28 mouse cellular contexts compared by ENCODE assay signal in the genomic region with DNA sequence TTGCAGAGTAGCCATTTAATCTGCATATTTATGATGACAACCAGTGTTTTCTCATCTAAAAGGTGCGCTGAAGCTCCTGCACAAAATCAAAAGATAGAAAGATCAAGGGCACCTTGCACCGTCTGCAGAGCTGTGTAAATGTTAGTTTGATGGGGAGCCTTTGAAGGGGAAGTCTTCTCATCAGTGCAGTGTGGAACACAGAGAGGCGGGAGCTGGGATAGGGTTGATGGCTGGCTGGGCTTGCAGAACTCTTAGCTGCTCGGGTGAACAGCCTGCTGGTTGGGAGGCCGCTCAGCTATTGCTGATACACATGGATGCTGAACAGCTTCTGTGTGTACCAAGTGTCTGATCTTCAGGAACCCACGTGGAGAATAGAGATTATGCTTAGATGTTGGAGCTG. TPM values are rescaled to one million over a fixed set of nuclear protein-coding genes. Genes with fewer than 3 reads are reported as not detected.
A peak's percentile ranks its signal among the peaks of the same experiment; 100 is the strongest.
DNase-seq lines count a peak whose midpoint lies in the region; ATAC-seq and TF ChIP-seq lines count a peak whose summit lies in the region.
"Had no signal": no experiment of that assay in that cellular context is flagged by ENCODE, and none has a peak within 500 bp of the region (broad histone marks: within the 10 kb centered on the region; RNA-seq: fewer than 3 reads in every experiment).

No protein-coding gene starts in this region.

- 64% methylated on average over 6 of the region's 6 CpGs for WGBS in heart, embryonic 11.5 days (ENCODE audit: insufficient replicate concordance)
- WGBS in midbrain, embryonic 15.5 days: 71% methylated on average over 6 of the region's 6 CpGs
- WGBS in midbrain, embryonic 14.5 days: 70% methylated on average over 6 of the region's 6 CpGs

- peak; percentile 79 for DNase-seq in heart, adult 11 months
- no peak for DNase-seq in midbrain, embryonic 14.5 days
- DNase-seq in brain, embryonic 14.5 days (ENCODE audit: low read depth): peak; percentile 51
- DNase-seq: adrenal gland, adult 8-10 months; adrenal gland, postnatal 14 days; adrenal gland, postnatal 36 days; B cell, adult 2 months; cerebellum, adult 11 months; cerebellum, adult 18-20 months; cerebellum, adult 8-10 months; cerebellum, adult 9-11 months; cerebellum, postnatal 14 days; cerebellum, postnatal 36 days; embryo, embryonic 11 days had no signal

- no peaks in the 10 kb centered on the region for H3K4me1 ChIP-seq in heart, embryonic 11.5 days (ENCODE audit: control insufficient read depth, insufficient read depth, low read length)
- H3K4me1 ChIP-seq in midbrain, embryonic 15.5 days: no peaks in the 10 kb centered on the region
- H3K4me1 ChIP-seq in midbrain, embryonic 14.5 days (ENCODE audit: control insufficient read depth, insufficient read depth, low read length): no peaks in the 10 kb centered on the region
- H3K4me1 ChIP-seq: embryonic facial prominence, embryonic 13.5 days; embryonic facial prominence, embryonic 15.5 days had no signal

- H3K9ac ChIP-seq in heart, embryonic 11.5 days (ENCODE audit: low read depth, low read length): no peak overlapping the region
- no peak overlapping the region for H3K9ac ChIP-seq in midbrain, embryonic 15.5 days
- no peak overlapping the region for H3K9ac ChIP-seq in midbrain, embryonic 14.5 days (replicated peaks; ENCODE audit: low read length)
- H3K9ac ChIP-seq: embryonic facial prominence, embryonic 13.5 days; embryonic facial prominence, embryonic 15.5 days; forebrain, embryonic 12.5 days had no signal

- no peak overlapping the region for H3K4me3 ChIP-seq in heart, embryonic 11.5 days (ENCODE audit: low read depth, low read length)
- no peak overlapping the region for H3K4me3 ChIP-seq in midbrain, embryonic 15.5 days
- H3K4me3 ChIP-seq in midbrain, embryonic 14.5 days (replicated peaks; ENCODE audit: low read depth, low read length): no peak overlapping the region
- H3K4me3 ChIP-seq: embryonic facial prominence, embryonic 13.5 days; embryonic facial prominence, embryonic 15.5 days; erythroblast, embryonic 14.5 days; forebrain, embryonic 10.5 days; forebrain, embryonic 12.5 days had no signal

- H3K9me3 ChIP-seq in heart, embryonic 11.5 days (replicated peaks; ENCODE audit: control insufficient read depth, low read length): no peaks in the 10 kb centered on the region
- H3K9me3 ChIP-seq in midbrain, embryonic 15.5 days: no peaks in the 10 kb centered on the region
- H3K9me3 ChIP-seq in midbrain, embryonic 14.5 days (ENCODE audit: control insufficient read depth, low read length): no peaks in the 10 kb centered on the region
- H3K9me3 ChIP-seq: embryonic facial prominence, embryonic 13.5 days; embryonic facial prominence, embryonic 15.5 days; forebrain, embryonic 10.5 days; forebrain, embryonic 12.5 days; G1E had no signal

- no peak for ATAC-seq in heart, embryonic 11.5 days (replicated peaks; ENCODE audit: insufficient number of reproducible peaks, low FRiP score, low TSS enrichment)
- peak; percentile 76; the same call in 1 of the 2 replicates for ATAC-seq in midbrain, embryonic 15.5 days (replicated peaks)
- no peak for ATAC-seq in midbrain, embryonic 14.5 days (ENCODE audit: low FRiP score, low TSS enrichment)
- ATAC-seq: activated CD4-positive, CD25-positive, alpha-beta regulatory T cell, adult 4 months; CD4-positive, CD25-positive, alpha-beta regulatory T cell, adult 4 months; forebrain, embryonic 14.5 days; forebrain, embryonic 16.5 days; Patski had no signal

- TF ChIP-seq POLR2A in brain, embryonic 14.5 days (IDR thresholded peaks at IDR 0.05; ENCODE audit: borderline replicate concordance, extremely low read depth, insufficient read depth, insufficient read length, poor library complexity, severe bottlenecking): no peak

- no peak overlapping the region for H3K4me2 ChIP-seq in heart, embryonic 11.5 days
- H3K4me2 ChIP-seq in midbrain, embryonic 15.5 days: no peak overlapping the region
- H3K4me2 ChIP-seq in midbrain, embryonic 14.5 days (ENCODE audit: low read length): no peak overlapping the region
- H3K4me2 ChIP-seq: embryonic facial prominence, embryonic 13.5 days; embryonic facial prominence, embryonic 15.5 days; forebrain, embryonic 12.5 days had no signal

- H3K36me3 ChIP-seq in heart, embryonic 11.5 days (ENCODE audit: control insufficient read depth, insufficient read depth, low read length): no peaks in the 10 kb centered on the region
- H3K36me3 ChIP-seq in midbrain, embryonic 15.5 days (replicated peaks): no peaks in the 10 kb centered on the region
- H3K36me3 ChIP-seq in midbrain, embryonic 14.5 days (ENCODE audit: control insufficient read depth, insufficient read depth, low read length): no peaks in the 10 kb centered on the region
- H3K36me3 ChIP-seq: embryonic facial prominence, embryonic 13.5 days; embryonic facial prominence, embryonic 15.5 days; forebrain, embryonic 10.5 days; forebrain, embryonic 12.5 days; G1E had no signal

- TF ChIP-seq CTCF in brain, embryonic 14.5 days (IDR thresholded peaks at IDR 0.05; ENCODE audit: borderline replicate concordance, extremely low read depth, insufficient read depth, insufficient read length): no peak

- no peaks in the 10 kb centered on the region for H3K27me3 ChIP-seq in heart, embryonic 11.5 days (ENCODE audit: control insufficient read depth, insufficient read depth, low read length)
- H3K27me3 ChIP-seq in midbrain, embryonic 15.5 days (replicated peaks): no peaks in the 10 kb centered on the region
- no peaks in the 10 kb centered on the region for H3K27me3 ChIP-seq in midbrain, embryonic 14.5 days (ENCODE audit: control insufficient read depth, insufficient read depth, low read length)
- H3K27me3 ChIP-seq: CH12.LX; embryonic facial prominence, embryonic 13.5 days; embryonic facial prominence, embryonic 15.5 days; forebrain, embryonic 12.5 days; Patski had no signal

- no peak overlapping the region for H3K27ac ChIP-seq in heart, embryonic 11.5 days (ENCODE audit: low read depth, low read length)
- no peak overlapping the region for H3K27ac ChIP-seq in midbrain, embryonic 15.5 days
- no peak overlapping the region for H3K27ac ChIP-seq in midbrain, embryonic 14.5 days (replicated peaks; ENCODE audit: low read depth, low read length)
- H3K27ac ChIP-seq: embryonic facial prominence, embryonic 13.5 days; embryonic facial prominence, embryonic 15.5 days; forebrain, embryonic 10.5 days; forebrain, embryonic 12.5 days had no signal

RNA-seq across cellular contexts. Expression of a gene that starts 53.9 kb away (rescaled TPM):
- 2.9 and 3.8 TPM in 2 replicates for polyA plus RNA-seq in heart, embryonic 11.5 days (2014; fragmentation: Nextera tagmentation; extraction: Ambion mirVana)
- 6.5 and 8.7 TPM in 2 replicates for polyA plus RNA-seq in midbrain, embryonic 15.5 days (2015; fragmentation: Nextera tagmentation; extraction: Ambion mirVana)
- 4.8 and 6.1 TPM in 2 replicates for polyA plus RNA-seq in midbrain, embryonic 14.5 days (2014; fragmentation: Nextera tagmentation; extraction: Ambion mirVana)
- polyA plus RNA-seq in brain, embryonic 14.5 days (2012; rRNA removed): 12.5 and 14.0 TPM in 2 replicates
- polyA plus RNA-seq: activated CD4-positive, CD25-positive, alpha-beta regulatory T cell, adult 4 months; erythroblast, embryonic 14.5 days; G1E had no signal
